Mouse (Mus musculus): ENCODE results near the gene 3110040M04Rik. TPM values are rescaled to one million over a fixed set of nuclear protein-coding genes. Genes with fewer than 3 reads are reported as not detected.

3110040M04Rik gene
- total RNA-seq, 2 experiments from 2014 or later = not detected

DNA sequence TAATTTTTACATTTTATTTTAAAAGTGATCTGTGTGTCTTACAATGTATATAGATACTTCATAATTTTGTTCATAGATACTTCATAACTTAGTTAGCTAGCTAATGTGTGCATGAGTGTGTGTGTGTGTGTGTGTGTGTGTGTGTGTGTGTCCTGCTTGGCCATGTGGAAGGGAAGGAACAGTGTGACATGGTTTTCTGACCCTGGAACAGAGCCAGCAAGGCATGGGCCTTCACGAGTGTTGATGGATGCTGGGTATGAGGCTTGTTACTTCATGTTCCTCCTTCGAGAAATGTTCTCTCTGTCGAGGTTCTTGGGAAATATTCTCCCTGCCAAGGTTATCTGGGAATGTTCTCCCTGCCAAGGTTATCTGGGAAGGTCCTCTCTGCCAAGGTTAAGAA is 29.8 kb downstream of the 3110040M04Rik start:
- DNase-seq (ENCODE audit: low spot score in 2 of 2) = no peak

- no peak for DNase-seq (ENCODE audit: low spot score in 2 of 2)
Observed at GRCm38 (mm10) chr1:151235574-151235973, 31.7 kb downstream of the 3110040M04Rik start.

DNA sequence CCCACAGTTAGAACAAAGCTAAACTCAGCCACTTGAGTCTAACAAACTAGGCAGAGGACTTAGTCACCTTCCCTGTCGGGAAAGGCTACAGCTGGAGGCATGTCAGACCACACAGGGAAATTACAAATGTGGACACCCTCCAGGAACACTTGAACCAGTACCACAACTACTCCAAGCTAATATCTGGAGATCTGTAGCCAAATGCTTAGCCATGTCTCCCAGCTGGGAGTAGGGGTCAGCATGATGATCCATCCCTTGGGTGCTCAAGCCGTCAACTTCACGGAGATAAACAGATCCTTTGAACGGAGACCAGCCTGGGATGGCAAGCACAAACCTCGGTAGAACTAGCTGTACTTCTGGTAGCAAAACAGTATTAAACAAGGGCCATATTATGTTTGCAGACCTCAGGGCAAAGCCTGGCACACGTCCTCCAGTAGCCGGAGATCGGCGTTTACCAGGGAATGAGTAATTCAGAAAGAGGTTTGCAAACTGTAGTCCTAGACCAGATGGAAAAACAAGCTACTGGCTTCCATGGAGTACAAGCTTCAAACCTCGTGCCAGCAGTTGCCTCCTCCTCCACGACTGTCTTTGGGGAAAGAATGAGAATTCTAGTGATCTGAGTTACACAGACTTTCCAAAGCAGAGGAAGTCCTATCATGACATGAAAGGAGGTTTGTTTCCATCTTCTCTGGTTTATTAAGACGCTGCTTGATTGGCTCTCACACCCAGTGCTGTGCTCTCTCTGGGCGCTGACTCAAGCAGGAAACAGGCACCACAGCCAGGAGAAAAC is 32.4 kb downstream of the 3110040M04Rik start:
- peak in 1 of 2 experiments; percentile 11 for DNase-seq (ENCODE audit: low spot score in 2 of 2)

DNA sequence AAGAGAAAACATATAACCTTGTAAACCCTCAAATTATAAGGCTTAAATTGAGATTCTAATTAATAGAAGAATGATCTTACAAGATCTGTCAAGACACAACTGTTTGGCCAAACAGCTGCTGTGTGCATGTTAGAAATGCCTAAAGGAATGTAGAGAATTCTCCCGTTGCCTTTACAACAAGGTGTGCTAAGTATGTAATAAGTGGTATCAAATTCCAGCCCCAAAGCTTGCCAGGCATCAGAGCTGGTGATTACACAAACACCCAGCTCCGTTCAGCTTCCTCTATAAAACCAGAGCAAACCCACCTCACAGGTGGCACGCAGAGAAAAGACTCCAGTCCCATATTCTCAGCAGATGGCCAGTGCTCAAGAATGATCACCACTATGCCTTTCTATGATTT is 33.9 kb downstream of the 3110040M04Rik start:
- no peak for DNase-seq (ENCODE audit: low spot score in 2 of 2)

DNA sequence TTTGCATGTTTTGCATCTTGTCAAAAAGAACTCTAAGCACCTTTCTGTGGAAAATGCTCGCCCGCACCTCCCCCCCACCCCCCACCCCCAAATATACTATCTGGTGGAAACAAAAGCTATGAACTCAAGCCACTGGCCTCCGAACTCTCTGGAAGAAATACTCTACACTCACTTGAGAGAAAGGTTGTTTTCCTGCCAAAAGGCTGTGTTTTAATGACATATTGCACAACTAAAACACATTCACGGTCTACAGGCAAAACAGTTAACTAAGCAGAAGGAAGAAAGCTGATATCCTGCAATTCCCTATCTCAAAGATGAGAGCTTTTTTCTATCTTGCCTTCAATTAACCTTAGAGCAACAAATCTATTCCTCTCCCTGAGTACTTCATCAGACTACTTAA is 39.4 kb downstream of the 3110040M04Rik start:
- no peak for DNase-seq (ENCODE audit: low spot score in 2 of 2)

- DNase-seq (ENCODE audit: low spot score in 2 of 2) = no peak
Observed at GRCm38 (mm10) chr1:151244013-151244412, 40.1 kb downstream of the 3110040M04Rik start.

GRCm38 (mm10) chr1:151244761-151245160 is 40.8 kb downstream of the 3110040M04Rik start:
- no peak for DNase-seq (ENCODE audit: low spot score in 2 of 2)

- no peak for DNase-seq (ENCODE audit: low spot score in 2 of 2)
Observed at GRCm38 (mm10) chr1:151245165-151245564, 41.2 kb downstream of the 3110040M04Rik start.

GRCm38 (mm10) chr1:151245846-151246245 is 41.9 kb downstream of the 3110040M04Rik start:
- DNase-seq (ENCODE audit: low spot score in 2 of 2) = no peak

- DNase-seq (ENCODE audit: low spot score in 2 of 2) = no peak
Observed at GRCm38 (mm10) chr1:151250109-151250508, 46.2 kb downstream of the 3110040M04Rik start.

DNA sequence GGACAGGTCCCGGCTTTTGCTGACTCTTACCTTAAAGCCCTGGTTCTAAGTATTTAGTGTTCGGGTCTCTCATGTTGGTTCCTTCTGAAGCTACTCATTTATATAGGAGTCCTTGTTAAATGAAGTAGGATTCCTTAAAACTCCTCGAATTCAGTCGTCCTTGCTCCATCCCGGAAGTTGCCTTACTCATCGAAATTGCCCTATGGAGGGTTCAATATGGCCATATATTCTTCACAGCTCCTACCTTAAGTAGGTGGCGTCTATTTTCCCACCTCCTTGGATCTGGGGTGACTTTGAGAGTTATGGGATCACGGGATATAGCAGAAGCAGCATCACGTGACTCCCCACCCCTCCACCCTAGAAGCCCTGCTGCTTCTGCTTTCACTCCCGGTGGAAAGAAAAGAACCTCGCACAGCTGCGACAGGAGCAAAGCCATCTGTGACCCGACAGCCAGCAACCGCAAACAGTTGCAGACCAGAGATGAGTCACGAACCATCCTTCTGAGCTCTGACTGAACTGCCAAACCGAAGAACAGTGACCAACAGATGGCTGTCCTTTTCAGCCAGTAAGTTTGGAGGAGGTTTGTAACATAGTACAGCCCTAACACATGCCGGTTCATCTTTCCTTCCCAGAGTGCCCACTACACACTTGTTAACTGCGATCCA is 46.7 kb downstream of the 3110040M04Rik start:
- DNase-seq (ENCODE audit: low spot score in 2 of 2) = peak in 1 of 2 experiments; percentile 57

GRCm38 (mm10) chr1:151251194-151252010 is 47.5 kb downstream of the 3110040M04Rik start:
- DNase-seq (ENCODE audit: low spot score in 2 of 2) = no peak

Other genes with a start within 250 kb of the 3110040M04Rik start
- gene Hmcn1, start 210.7 kb upstream of the 3110040M04Rik start, total RNA-seq (2021) = 10 to 100 TPM; 13.6 to 16.2 TPM
- gene Gm47985, start 21.6 kb upstream of the 3110040M04Rik start, total RNA-seq (2021) = under 1 TPM; 0.16 to 0.47 TPM
- gene Gm8947, start 11.7 kb upstream of the 3110040M04Rik start, total RNA-seq (2021) = not detected
- not detected for gene Gm47995, start 5.7 kb upstream of the 3110040M04Rik start, total RNA-seq (2021)
- not detected for gene Gm47996, start 6.0 kb downstream of the 3110040M04Rik start, total RNA-seq (2021)
- gene Ivns1abp, start 140.4 kb downstream of the 3110040M04Rik start, total RNA-seq (2021) = 100 to 1,000 TPM; 108 to 124 TPM
- gene Swt1, start 224.3 kb downstream of the 3110040M04Rik start, total RNA-seq (2021) = 1 to 10 TPM; 7.7 to 9.8 TPM
- gene Trmt1l, start 224.4 kb downstream of the 3110040M04Rik start, total RNA-seq (2021) = 10 to 100 TPM; 14.5 to 17.4 TPM

Data from gastrocnemius, postnatal 4 days (tissue).